Mouse (Mus musculus) B cell, adult 62 days (primary cell): ENCODE measurements around the gene Ubd. TPM values are rescaled to one million over a fixed set of nuclear protein-coding genes. Genes with fewer than 3 reads are reported as not detected.

ENCODE experiments used
- total RNA-seq: library from RNA; stranded (reverse); gene quantifications from 4 replicates; pipeline ENCODE4 v1.2.4, GENCODE M21; 2023

Gene Ubd
- total RNA-seq = 0.89 TPM in 1 of 4 replicates, not detected in the others

GRCm38 (mm10) chr17:37193656-37194055, at the start of gene Ubd:
TSS of gene Ubd (plus strand) at chr17:37193892.

GRCm38 (mm10) chr17:37161394-37161793, 32.3 kb upstream of the Ubd start, which contains the start of gene Olfr93:
TSS of gene Olfr93 (minus strand) at chr17:37161494.

GRCm38 (mm10) chr17:37200894-37201293, 7.2 kb downstream of the Ubd start, which contains the start of gene Olfr94:
TSS of gene Olfr94 (minus strand) at chr17:37200994.

GRCm38 (mm10) chr17:37213018-37213417, 19.3 kb downstream of the Ubd start, which contains the start of gene Olfr95:
TSS of gene Olfr95 (minus strand) at chr17:37213118.

GRCm38 (mm10) chr17:37219846-37220245, 26.2 kb downstream of the Ubd start, which contains the start of gene Olfr96:
TSS of gene Olfr96 (plus strand) at chr17:37220146.

GRCm38 (mm10) chr17:37237230-37237629, 43.5 kb downstream of the Ubd start, which contains the start of gene Olfr97:
TSS of gene Olfr97 (minus strand) at chr17:37237330.

Other genes starting within 250 kb of the Ubd start
- 96.5 to 112 TPM (median 98.9 TPM) in 4 replicates for gene Ppp1r11, start 242.2 kb upstream of the Ubd start, total RNA-seq
- 74.9 to 82.2 TPM (median 80.0 TPM) in 4 replicates for gene Znrd1, start 235.3 kb upstream of the Ubd start, total RNA-seq
- 1.0 to 2.7 TPM (median 1.3 TPM) in 4 replicates for gene Znrd1as, start 235.3 kb upstream of the Ubd start, total RNA-seq
- not detected in 4 replicates for gene 2410137M14Rik, start 212.7 kb upstream of the Ubd start, total RNA-seq
- gene H2-M5, start 204.4 kb upstream of the Ubd start, total RNA-seq = not detected in 4 replicates
- not detected in 4 replicates for gene Zfp57, start 192.7 kb upstream of the Ubd start, total RNA-seq
- gene Mog, start 170.5 kb upstream of the Ubd start, total RNA-seq = not detected in 4 replicates
- 63.3 to 72.7 TPM (median 66.7 TPM) in 4 replicates for gene Gabbr1, start 147.9 kb upstream of the Ubd start, total RNA-seq
- gene Olfr90, start 105.4 kb upstream of the Ubd start, total RNA-seq = 0.21 TPM in 1 of 4 replicates, not detected in the others
- gene Olfr91, start 95.6 kb upstream of the Ubd start, total RNA-seq = not detected in 4 replicates
- gene Olfr92, start 73.8 kb upstream of the Ubd start, total RNA-seq = not detected in 4 replicates
- not detected in 4 replicates for gene Olfr93, start 32.4 kb upstream of the Ubd start, total RNA-seq
- not detected in 4 replicates for gene Olfr94, start 7.1 kb downstream of the Ubd start, total RNA-seq
- gene Olfr95, start 19.2 kb downstream of the Ubd start, total RNA-seq = not detected in 4 replicates
- gene Olfr96, start 26.3 kb downstream of the Ubd start, total RNA-seq = not detected in 4 replicates
- gene Olfr97, start 43.4 kb downstream of the Ubd start, total RNA-seq = not detected in 4 replicates
- not detected in 4 replicates for gene Olfr98, start 69.9 kb downstream of the Ubd start, total RNA-seq
- 56.5 to 62.1 TPM (median 57.9 TPM) in 4 replicates for gene H2-M3, start 76.3 kb downstream of the Ubd start, total RNA-seq
- not detected in 4 replicates for gene Olfr99, start 89.6 kb downstream of the Ubd start, total RNA-seq
- gene Olfr101, start 110.4 kb downstream of the Ubd start, total RNA-seq = not detected in 4 replicates
- not detected in 4 replicates for gene Olfr102, start 123.2 kb downstream of the Ubd start, total RNA-seq
- gene Olfr103, start 145.8 kb downstream of the Ubd start, total RNA-seq = not detected in 4 replicates
- not detected in 4 replicates for gene Olfr104-ps, start 165.7 kb downstream of the Ubd start, total RNA-seq
- gene Olfr105-ps, start 185.1 kb downstream of the Ubd start, total RNA-seq = not detected in 4 replicates
- gene Olfr106-ps, start 196.5 kb downstream of the Ubd start, total RNA-seq = not detected in 4 replicates
- 0.15 TPM in 1 of 4 replicates, not detected in the others for gene Olfr107, start 205.3 kb downstream of the Ubd start, total RNA-seq